ENCODE assay signal across 8 mouse cellular contexts in the genomic region with DNA sequence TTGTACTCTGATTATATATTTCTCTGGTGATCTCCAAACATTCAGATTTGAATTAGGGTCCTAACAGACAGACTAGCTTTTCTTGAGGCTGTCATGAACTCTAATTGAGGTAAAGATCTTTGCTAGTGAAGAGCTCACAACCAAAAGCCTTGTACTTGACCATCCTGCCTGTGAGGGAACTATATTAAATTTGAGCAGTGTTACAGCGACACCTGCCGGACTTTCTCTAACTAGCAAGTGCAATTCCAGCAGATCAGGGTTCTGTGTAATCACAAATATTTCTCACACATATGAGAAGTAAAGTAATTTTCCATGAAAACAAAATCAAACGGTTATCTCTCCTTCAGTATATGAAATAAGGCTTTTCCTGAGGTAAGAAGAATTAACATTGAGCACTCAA.
DNase-seq lines count a peak whose midpoint lies in the region; ATAC-seq and TF ChIP-seq lines count a peak whose summit lies in the region.

No protein-coding gene starts in this region.

- peak; percentile 80 for TF ChIP-seq RAD21 in MEL (IDR thresholded peaks at IDR 0.05; ENCODE audit: low read depth, low read length)

- TF ChIP-seq POLR2A in MEL (IDR thresholded peaks at IDR 0.05; ENCODE audit: control insufficient read depth in 1 of 2, insufficient read depth in 1 of 2, low read depth in 1 of 2, low read length in 2 of 2, poor library complexity in 1 of 2) = no peak

- H3ac ChIP-seq in C2C12 (ENCODE audit: control insufficient read depth, insufficient read length, low read depth) = no peak overlapping the region

- DNase-seq in MEL (ENCODE audit: low read depth, low spot score) = peak; percentile 64
- peak; percentile 56 for DNase-seq in cerebellum, adult 9-10 months
- DNase-seq in gastrocnemius, postnatal 10 days = peak; percentile 65
- peak; percentile 48 to 85 for DNase-seq in layer of hippocampus, adult 18-20 months (ENCODE audit: low spot score in 2 of 2)
- peak; percentile 81 for DNase-seq in lung, postnatal 14 days
- DNase-seq in right cerebral cortex, postnatal 14 days = peak; percentile 64

- H3K27ac ChIP-seq in MEL (ENCODE audit: control insufficient read depth, low read depth, low read length) = no peak overlapping the region

- TF ChIP-seq CTCF in C2C12 (IDR thresholded peaks at IDR 0.05; ENCODE audit: control insufficient read depth, insufficient read depth, insufficient read length) = peak; percentile 41
- TF ChIP-seq CTCF in MEL (IDR thresholded peaks at IDR 0.05 in 2 of 3, conservative IDR thresholded peaks at IDR 0.05 in 1 of 3; ENCODE audit: control insufficient read depth in 1 of 3, insufficient read depth in 1 of 3, low read depth in 2 of 3, low read length in 3 of 3, poor library complexity in 1 of 3, severe bottlenecking in 1 of 3) = peak; percentile 51 to 77 (median 53)

- H3K9me3 ChIP-seq in MEL (replicated peaks; ENCODE audit: insufficient read depth, low read length) = no peaks in the 10 kb centered on the region

- no peak for ATAC-seq in erythroid progenitor cell, adult 5-6 weeks (replicated peaks; ENCODE audit: low FRiP score, poor library complexity, severe bottlenecking)

- no peaks in the 10 kb centered on the region for H3K4me1 ChIP-seq in MEL (ENCODE audit: control insufficient read depth in 1 of 2, insufficient read depth in 2 of 2, low read length in 2 of 2)

- H3K79me2 ChIP-seq in C2C12 (ENCODE audit: control insufficient read depth, insufficient read depth) (no peaks in the 10 kb centered on the region), MEL (ENCODE audit: control insufficient read depth, insufficient read depth, low read length, poor library complexity) (no peaks in the 10 kb centered on the region)

- no peak overlapping the region for H3K9ac ChIP-seq in MEL (ENCODE audit: control insufficient read depth, low read depth, low read length, poor library complexity, severe bottlenecking)

- TF ChIP-seq EP300 in MEL (IDR thresholded peaks at IDR 0.05; ENCODE audit: low read depth in 1 of 2, low read length in 2 of 2) = no peak

- no peaks in the 10 kb centered on the region for H3K79me3 ChIP-seq in C2C12 (ENCODE audit: low read depth)

- H3K4me3 ChIP-seq in C2C12 (ENCODE audit: insufficient read depth, poor library complexity, severe bottlenecking) (no peak overlapping the region), MEL (ENCODE audit: control insufficient read depth in 1 of 2, insufficient read depth in 1 of 2, low read depth in 2 of 2, low read length in 2 of 2) (no peak overlapping the region)

- H3K27me3 ChIP-seq in C2C12 (ENCODE audit: control insufficient read depth, insufficient read depth, insufficient read length) (no peaks in the 10 kb centered on the region), MEL (ENCODE audit: control insufficient read depth in 1 of 2, insufficient read depth in 2 of 2, low read length in 2 of 2) (no peaks in the 10 kb centered on the region)

- H3K36me3 ChIP-seq in C2C12 (ENCODE audit: control insufficient read depth, insufficient read depth) = no peaks in the 10 kb centered on the region
- no peaks in the 10 kb centered on the region for H3K36me3 ChIP-seq in MEL (ENCODE audit: control insufficient read depth in 1 of 2, insufficient read depth in 2 of 2, low read length in 2 of 2)

TF ChIP-seq in C2C12, 6 proteins besides CTCF, POLR2A, EP300 and RAD21:
- TF ChIP-seq CEBPB (IDR thresholded peaks at IDR 0.05; ENCODE audit: low read depth) = no peak
- no peak for TF ChIP-seq MAX (IDR thresholded peaks at IDR 0.05)
- no peak for TF ChIP-seq MYOG (IDR thresholded peaks at IDR 0.05; ENCODE audit: control insufficient read depth, extremely low read depth, insufficient read length)
- no peak for TF ChIP-seq FOSL1 (IDR thresholded peaks at IDR 0.05; ENCODE audit: insufficient read depth, low read length, poor library complexity, severe bottlenecking)
- no peak for TF ChIP-seq MYOD1 (IDR thresholded peaks at IDR 0.05; ENCODE audit: control insufficient read depth, insufficient read length, low read depth)
- no peak for TF ChIP-seq USF1 (IDR thresholded peaks at IDR 0.05; ENCODE audit: low read depth)

TF ChIP-seq in MEL, 35 proteins besides CTCF, POLR2A, EP300 and RAD21:
- TF ChIP-seq SMC3 (IDR thresholded peaks at IDR 0.05; ENCODE audit: low read depth, low read length) = peak; percentile 83
- no peak for TF ChIP-seq USF1 (IDR thresholded peaks at IDR 0.05; ENCODE audit: low read depth, low read length)
- TF ChIP-seq USF2 (IDR thresholded peaks at IDR 0.05; ENCODE audit: borderline replicate concordance in 1 of 2, insufficient read depth in 1 of 2, low read depth in 1 of 2, low read length in 2 of 2) = no peak
- TF ChIP-seq ZC3H11A (IDR thresholded peaks at IDR 0.05; ENCODE audit: low read depth, low read length) = peak; percentile 75
